Mouse (Mus musculus) kidney, embryonic 15.5 days (tissue): Measurements from ENCODE around the gene Crebzf. TPM values are rescaled to one million over a fixed set of nuclear protein-coding genes. Genes with fewer than 3 reads are reported as not detected.

Experiments
- ATAC-seq: fragments of 200-750 bp; cut with Nextera tagmentation; replicated peaks from 2 replicates; pipeline ENCODE4 v1.8.0; 2017; ENCODE audit warnings: moderate TSS enrichment; ENCODE audit not compliant: low FRiP score
- H3K27ac ChIP-seq: fragments of 300-500 bp; sonication (generic); 2 replicates; pipeline ENCODE4 v1.5.1; 2015; ENCODE audit warnings: mild to moderate bottlenecking, inconsistent platforms
- H3K27me3 ChIP-seq: fragments of 300-500 bp; sonication (generic); 2 replicates; pipeline ENCODE4 v1.6.1; 2015; ENCODE audit warnings: inconsistent platforms
- H3K36me3 ChIP-seq: fragments of 300-500 bp; sonication (generic); 2 replicates; pipeline ENCODE4 v1.6.1; 2015; ENCODE audit warnings: inconsistent platforms
- H3K4me1 ChIP-seq: fragments of 300-500 bp; sonication (generic); 2 replicates; pipeline ENCODE4 v1.6.1; 2015; ENCODE audit warnings: inconsistent platforms
- H3K4me2 ChIP-seq: fragments of 300-500 bp; sonication (generic); 2 replicates; pipeline ENCODE4 v1.6.1; 2015; ENCODE audit warnings: moderate library complexity, mild to moderate bottlenecking, inconsistent platforms
- H3K4me3 ChIP-seq: fragments of 300-500 bp; sonication (generic); replicated peaks from 2 replicates; pipeline ENCODE4 v1.5.1; 2015; ENCODE audit warnings: mild to moderate bottlenecking, inconsistent platforms
- H3K9ac ChIP-seq: fragments of 300-500 bp; sonication (generic); 2 replicates; pipeline ENCODE4 v1.6.1; 2015; ENCODE audit warnings: mild to moderate bottlenecking, inconsistent platforms
- H3K9me3 ChIP-seq: fragments of 300-500 bp; sonication (generic); replicated peaks from 2 replicates; pipeline ENCODE4 v1.6.1; 2016; ENCODE audit warnings: inconsistent platforms
- WGBS: fragments of 180-500 bp; shearing (Covaris S2); methylation state at CpG from one replicate; pipeline ENCODE4 v1.1.7; 2015; ENCODE audit warnings: mixed read lengths; 5-methylcytosine and 5-hydroxymethylcytosine counted together
- polyA plus RNA-seq: library from polyadenylated mRNA; unstranded; fragments of >200 nt; fragmentation: Nextera tagmentation; extraction: Ambion mirVana; gene quantifications from 2 replicates; pipeline ENCODE4 v1.2.1, GENCODE M21; 2015

Crebzf gene
- polyA plus RNA-seq, 1 experiment from 2014 or later = 35.8 TPM

GRCm38 (mm10) chr7:90456149-90456844 lies 13.8 kb downstream of the Crebzf start:
- 17% methylated on average over 7 of the region's 7 CpGs for WGBS
- H3K27ac ChIP-seq = peak overlapping the region; percentile 96
- peak overlapping the region; percentile 85 for H3K4me3 ChIP-seq
- no peak for ATAC-seq
- H3K4me2 ChIP-seq = peak overlapping the region; percentile 76
- no peaks in the 10 kb centered on the region for H3K27me3 ChIP-seq
- peaks cover 18% of the 10 kb centered on the region for H3K4me1 ChIP-seq
- peaks cover 30% of the 10 kb centered on the region for H3K36me3 ChIP-seq
- peak overlapping the region; percentile 83 for H3K9ac ChIP-seq
- H3K9me3 ChIP-seq = no peaks in the 10 kb centered on the region

- Histone ChIP-seq H3K9me3 (no peaks in the 10 kb centered on the region), H3K4me3 (peak within 1 kb of the TSS; percentile 85), H3K27me3 (no peaks in the 10 kb centered on the region), H3K4me2 (peak within 1 kb of the TSS; percentile 76), H3K36me3 (peaks cover 23% of the 10 kb centered on the region), H3K27ac (peak within 1 kb of the TSS; percentile 96), H3K9ac (peak within 1 kb of the TSS; percentile 83), H3K4me1 (peaks cover 18% of the 10 kb centered on the region)
- peak; percentile 98 for ATAC-seq
- WGBS = under 1% methylated on average over 41 of the region's 41 CpGs
Observed at GRCm38 (mm10) chr7:90456845-90457468, 14.4 kb downstream of the Crebzf start, which contains the start of gene Tmem126a. Gene Tmem126a (minus strand): TSS chr7:90457229.

GRCm38 (mm10) chr7:90457517-90457916 lies 15.0 kb downstream of the Crebzf start:
- peaks cover 18% of the 10 kb centered on the region for H3K36me3 ChIP-seq
- H3K9me3 ChIP-seq = no peaks in the 10 kb centered on the region
- H3K9ac ChIP-seq = peak overlapping the region; percentile 83
- 12% methylated on average over 10 of the region's 10 CpGs for WGBS
- peak overlapping the region; percentile 85 for H3K4me3 ChIP-seq
- H3K27me3 ChIP-seq = no peaks in the 10 kb centered on the region
- peak overlapping the region; percentile 76 for H3K4me2 ChIP-seq
- peaks cover 18% of the 10 kb centered on the region for H3K4me1 ChIP-seq
- peak; percentile 52 for ATAC-seq
- H3K27ac ChIP-seq = peak overlapping the region; percentile 96

GRCm38 (mm10) chr7:90460330-90460729 lies 17.8 kb downstream of the Crebzf start:
- Histone ChIP-seq H3K27ac (no peak overlapping the region), H3K4me2 (no peak overlapping the region), H3K4me1 (peaks cover 18% of the 10 kb centered on the region), H3K36me3 (no peaks in the 10 kb centered on the region), H3K4me3 (no peak overlapping the region), H3K27me3 (no peaks in the 10 kb centered on the region), H3K9ac (no peak overlapping the region), H3K9me3 (no peaks in the 10 kb centered on the region)
- 51% methylated on average over 10 of the region's 10 CpGs for WGBS
- ATAC-seq = no peak

GRCm38 (mm10) chr7:90460930-90461329 lies 18.4 kb downstream of the Crebzf start:
- no peak for ATAC-seq

GRCm38 (mm10) chr7:90461441-90461840 lies 18.9 kb downstream of the Crebzf start:
- H3K9ac ChIP-seq = no peak overlapping the region
- no peak overlapping the region for H3K27ac ChIP-seq
- peaks cover 9% of the 10 kb centered on the region for H3K4me1 ChIP-seq
- H3K27me3 ChIP-seq = no peaks in the 10 kb centered on the region
- no peak overlapping the region for H3K4me3 ChIP-seq
- ATAC-seq = no peak
- 89% methylated on average over 5 of the region's 5 CpGs for WGBS
- H3K9me3 ChIP-seq = no peaks in the 10 kb centered on the region
- no peak overlapping the region for H3K4me2 ChIP-seq
- H3K36me3 ChIP-seq = peaks cover 1% of the 10 kb centered on the region; the same call in 1 of the 2 replicates

More at GRCm38 (mm10) chr7:90460930-90461329, 18.4 kb downstream of the Crebzf start:
- no peaks in the 10 kb centered on the region for H3K36me3 ChIP-seq
- no peak overlapping the region for H3K4me3 ChIP-seq
- no peaks in the 10 kb centered on the region for H3K27me3 ChIP-seq
- H3K4me1 ChIP-seq = peaks cover 14% of the 10 kb centered on the region
- no peak overlapping the region for H3K9ac ChIP-seq
- H3K27ac ChIP-seq = no peak overlapping the region
- 21% methylated on average over 14 of the region's 14 CpGs for WGBS
- no peaks in the 10 kb centered on the region for H3K9me3 ChIP-seq
- H3K4me2 ChIP-seq = no peak overlapping the region; the same call in 1 of the 2 replicates

GRCm38 (mm10) chr7:90473511-90473910 lies 31.0 kb downstream of the Crebzf start:
- no peak overlapping the region for H3K27ac ChIP-seq
- peaks cover 12% of the 10 kb centered on the region for H3K4me1 ChIP-seq
- 75% methylated on average over 2 of the region's 2 CpGs for WGBS
- peaks cover 20% of the 10 kb centered on the region for H3K36me3 ChIP-seq
- H3K27me3 ChIP-seq = peaks cover 7% of the 10 kb centered on the region
- no peaks in the 10 kb centered on the region for H3K9me3 ChIP-seq
- no peak overlapping the region for H3K9ac ChIP-seq
- ATAC-seq = no peak
- no peak overlapping the region for H3K4me2 ChIP-seq
- no peak overlapping the region for H3K4me3 ChIP-seq

GRCm38 (mm10) chr7:90475793-90476312 lies 33.3 kb downstream of the Crebzf start, which contains the start of gene Tmem126b:
Gene Tmem126b (minus strand): TSS chr7:90476001.
- peaks cover 4% of the 10 kb centered on the region; the same call in 1 of the 2 replicates for H3K36me3 ChIP-seq
- peaks cover 12% of the 10 kb centered on the region for H3K4me1 ChIP-seq
- H3K4me2 ChIP-seq = peak within 1 kb of the TSS; percentile 94
- peak within 1 kb of the TSS; percentile 66 for H3K27ac ChIP-seq
- H3K27me3 ChIP-seq = peaks cover 10% of the 10 kb centered on the region
- 0% methylated on average over 36 of the region's 36 CpGs for WGBS
- peak within 1 kb of the TSS; percentile 64 for H3K9ac ChIP-seq
- peak; percentile 100 for ATAC-seq
- H3K9me3 ChIP-seq = no peaks in the 10 kb centered on the region
- peak within 1 kb of the TSS; percentile 70 for H3K4me3 ChIP-seq

GRCm38 (mm10) chr7:90476313-90477245 lies 34.0 kb downstream of the Crebzf start, which contains the start of gene Dlg2:
Gene Dlg2 (plus strand): TSS chr7:90476672.
- Histone ChIP-seq H3K4me1 (peaks cover 12% of the 10 kb centered on the region), H3K9me3 (no peaks in the 10 kb centered on the region), H3K9ac (peak within 1 kb of the TSS; percentile 64), H3K27ac (peak within 1 kb of the TSS; percentile 66), H3K4me2 (peak within 1 kb of the TSS; percentile 94), H3K4me3 (peak within 1 kb of the TSS; percentile 70), H3K27me3 (peaks cover 10% of the 10 kb centered on the region), H3K36me3 (peaks cover 4% of the 10 kb centered on the region; the same call in 1 of the 2 replicates)
- under 1% methylated on average over 32 of the region's 32 CpGs for WGBS
- ATAC-seq = no peak; the same call in 1 of the 2 replicates

- no peak overlapping the region for H3K27ac ChIP-seq
- no peaks in the 10 kb centered on the region for H3K4me1 ChIP-seq
- H3K4me2 ChIP-seq = no peak overlapping the region
- ATAC-seq = no peak
- no peaks in the 10 kb centered on the region for H3K36me3 ChIP-seq
- peaks cover 5% of the 10 kb centered on the region for H3K27me3 ChIP-seq
- no peaks in the 10 kb centered on the region for H3K9me3 ChIP-seq
- no peak overlapping the region for H3K4me3 ChIP-seq
- H3K9ac ChIP-seq = no peak overlapping the region
- WGBS = 94% methylated on average over 2 of the region's 2 CpGs
Observed at GRCm38 (mm10) chr7:90482607-90483006, 40.1 kb downstream of the Crebzf start.
